Mouse (Mus musculus) embryonic facial prominence, embryonic 10.5 days (tissue): ENCODE results near the gene Grn. TPM values are rescaled to one million over a fixed set of nuclear protein-coding genes. Genes with fewer than 3 reads are reported as not detected.
"Not testable (repeated sequence)": the region's sequence is repeated elsewhere in the genome, so short reads cannot be mapped to it uniquely, and the experiment has no call there.

Experiments used
- DNase-seq: peaks from one replicate; pipeline ENCODE4 v3.0.0-alpha.2; 2017; ENCODE audit warnings: low spot score
- H3K27ac ChIP-seq: fragments of 300-500 bp; sonication (generic); replicated peaks from 2 replicates; pipeline ENCODE4 v1.5.1; 2016; ENCODE audit warnings: mild to moderate bottlenecking
- H3K27me3 ChIP-seq: fragments of 300-500 bp; sonication (generic); replicated peaks from 2 replicates; pipeline ENCODE4 v1.6.1; 2016; ENCODE audit warnings: low read depth, mild to moderate bottlenecking; ENCODE audit not compliant: poor library complexity, severe bottlenecking
- H3K36me3 ChIP-seq: fragments of 300-500 bp; sonication (generic); replicated peaks from 2 replicates; pipeline ENCODE4 v1.6.1; 2016; ENCODE audit warnings: mild to moderate bottlenecking, moderate library complexity
- H3K4me1 ChIP-seq: fragments of 300-500 bp; sonication (generic); 2 replicates; pipeline ENCODE4 v1.6.1; 2016
- H3K4me3 ChIP-seq: fragments of 300-500 bp; sonication (generic); 2 replicates; pipeline ENCODE4 v1.5.1; 2016; ENCODE audit warnings: mild to moderate bottlenecking, moderate library complexity
- H3K9me3 ChIP-seq: fragments of 300-500 bp; sonication (generic); 2 replicates; pipeline ENCODE4 v1.6.1; 2016; ENCODE audit warnings: mild to moderate bottlenecking
- whole genome bisulfite sequencing: fragments of 180-500 bp; shearing (Covaris S2); methylation state at CpG from one replicate; pipeline ENCODE4 v1.1.7; 2016; 5-methylcytosine and 5-hydroxymethylcytosine counted together
- polyA plus RNA-seq: library from polyadenylated mRNA; unstranded; fragments of >200 nt; fragmentation: Nextera tagmentation; extraction: Ambion mirVana; gene quantifications from 2 replicates; pipeline ENCODE4 v1.2.1, GENCODE M21; 2016

The Grn gene
- polyA plus RNA-seq, 1 experiment from 2014 or later: 87.3 TPM

DNA sequence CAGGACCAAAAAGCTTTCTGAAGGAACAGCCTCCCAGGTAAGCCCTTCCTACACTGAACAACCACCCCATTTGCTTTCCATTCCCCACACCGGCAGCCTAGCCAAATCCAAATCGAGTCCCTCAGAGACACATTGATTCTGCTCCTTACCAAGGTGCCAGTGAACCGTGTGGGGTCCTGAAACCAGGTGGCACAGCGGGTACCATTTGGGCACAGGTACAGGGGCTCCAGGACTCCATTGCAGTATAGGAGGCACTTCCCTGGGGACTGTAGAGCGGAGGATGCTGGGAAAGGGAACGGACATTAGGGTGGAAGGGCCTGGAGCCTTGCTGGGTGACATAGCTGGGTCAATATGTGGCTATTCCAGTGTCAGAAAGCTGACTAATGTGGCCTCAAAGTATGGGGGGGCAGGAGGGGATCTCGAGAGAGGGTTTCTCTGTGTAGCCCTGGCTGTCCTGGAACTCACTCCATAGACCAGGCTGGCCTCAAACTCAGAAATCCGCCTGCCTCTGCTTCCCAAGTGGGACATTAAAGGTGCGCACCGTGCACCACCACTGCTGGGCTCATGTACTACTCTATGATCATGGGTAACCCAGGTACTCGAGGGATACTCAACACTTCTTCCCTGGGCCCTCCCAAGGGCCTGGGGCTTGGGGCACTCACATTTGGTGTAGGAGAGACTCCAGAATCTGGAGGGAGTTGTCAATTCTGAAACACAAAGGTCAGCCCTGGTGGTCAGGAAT lies 24.4 kb upstream of the Grn start:
- Histone ChIP-seq H3K27ac (peak overlapping the region; percentile 95; the same call in 1 of the 2 replicates), H3K4me1 (peaks cover 59% of the 10 kb centered on the region), H3K36me3 (peaks cover 39% of the 10 kb centered on the region), H3K9me3 (no peaks in the 10 kb centered on the region), H3K4me3 (peak overlapping the region; percentile 92), H3K27me3 (peaks cover 31% of the 10 kb centered on the region)
- 87% methylated on average over 11 of the region's 11 CpGs for WGBS
- DNase-seq: no peak

- Histone ChIP-seq H3K27me3 (peaks cover 24% of the 10 kb centered on the region), H3K27ac (peak overlapping the region; percentile 95), H3K9me3 (no peaks in the 10 kb centered on the region), H3K36me3 (peaks cover 39% of the 10 kb centered on the region), H3K4me1 (peaks cover 61% of the 10 kb centered on the region), H3K4me3 (peak overlapping the region; percentile 92)
- DNase-seq: no peak
- 15% methylated on average over 3 of the region's 3 CpGs for WGBS
Measured at GRCm38 (mm10) chr11:102406401-102406800, 23.7 kb upstream of the Grn start.

DNA sequence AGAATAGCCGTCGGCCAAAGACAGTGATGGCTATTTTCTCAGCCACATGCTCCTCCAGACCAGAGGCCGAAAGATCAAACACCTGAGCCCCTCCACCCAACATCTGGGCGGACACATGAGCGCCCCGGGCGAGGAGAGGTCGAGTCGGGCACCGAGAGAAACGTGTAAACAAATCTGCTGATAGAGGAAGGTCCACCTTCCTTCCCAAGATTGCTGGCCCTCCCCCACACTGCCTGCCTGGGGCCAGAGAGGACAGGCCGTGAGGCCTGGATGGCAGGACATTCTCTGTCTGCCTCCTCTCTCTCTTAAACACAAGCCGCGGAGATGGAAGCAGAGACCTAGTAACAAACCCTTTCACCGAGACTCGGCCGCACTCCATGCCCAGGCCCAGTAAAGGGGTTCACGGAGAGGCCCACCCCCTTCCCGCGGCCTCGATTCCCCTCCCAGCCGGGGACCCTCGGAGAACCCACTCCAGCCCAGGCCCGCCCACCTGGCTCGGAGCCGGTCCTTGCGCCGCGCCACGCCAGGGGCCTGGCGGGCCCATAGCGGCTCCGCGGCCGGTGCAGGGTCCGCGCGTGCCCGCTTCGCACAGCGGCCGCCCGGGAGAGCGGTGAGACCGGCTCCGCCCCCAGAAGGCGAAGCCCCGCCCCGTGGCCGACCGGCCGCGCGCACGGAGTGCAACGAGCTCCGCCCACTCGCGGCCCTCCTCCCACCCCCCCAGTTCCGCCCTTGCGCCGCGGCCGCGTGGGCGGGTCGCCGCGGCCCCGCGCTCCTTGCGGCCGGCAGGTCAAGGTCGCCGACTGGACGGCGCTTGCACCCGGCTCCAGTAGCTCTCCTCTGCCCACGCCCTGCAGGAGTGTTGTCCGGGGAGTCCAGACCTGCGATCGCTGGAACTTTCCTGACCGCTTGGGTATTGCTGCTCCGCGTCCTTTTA lies 22.9 kb upstream of the Grn start:
- Histone ChIP-seq H3K4me3 (peak overlapping the region; percentile 92), H3K4me1 (peaks cover 59% of the 10 kb centered on the region), H3K9me3 (no peaks in the 10 kb centered on the region), H3K36me3 (peaks cover 33% of the 10 kb centered on the region), H3K27me3 (peaks cover 17% of the 10 kb centered on the region), H3K27ac (peak overlapping the region; percentile 95)
- peak; percentile 95 for DNase-seq
- under 1% methylated on average over 85 of the region's 85 CpGs for WGBS

DNA sequence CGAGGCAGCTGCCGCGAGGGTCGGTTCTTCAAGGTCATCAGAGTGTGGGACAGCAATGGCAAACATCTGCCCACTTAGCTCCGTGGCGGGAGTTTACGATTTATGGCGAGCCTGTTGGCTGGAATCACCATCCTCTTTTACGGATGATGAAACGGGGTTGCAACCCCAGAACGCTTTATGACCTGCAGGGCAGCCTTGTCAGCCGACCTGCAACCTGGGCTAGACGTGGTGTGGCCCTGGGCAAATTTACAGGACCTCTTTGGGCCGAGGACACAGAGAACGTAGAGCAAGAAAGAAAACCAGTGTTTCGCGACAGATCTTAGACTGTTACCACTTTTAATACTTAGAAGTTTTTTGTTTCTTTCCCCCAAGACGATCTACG lies 22.3 kb upstream of the Grn start, which contains the start of gene Slc25a39:
Slc25a39 (minus strand) TSS at position 113 of the 382 bp plus-strand sequence.
- Histone ChIP-seq H3K9me3 (no peaks in the 10 kb centered on the region), H3K27ac (peak within 1 kb of the TSS; percentile 95), H3K27me3 (peaks cover 10% of the 10 kb centered on the region; the same call in 1 of the 2 replicates), H3K4me1 (peaks cover 58% of the 10 kb centered on the region), H3K4me3 (peak within 1 kb of the TSS; percentile 92), H3K36me3 (peaks cover 26% of the 10 kb centered on the region)
- DNase-seq: no peak
- WGBS: 2% methylated on average over 19 of the region's 19 CpGs

DNA sequence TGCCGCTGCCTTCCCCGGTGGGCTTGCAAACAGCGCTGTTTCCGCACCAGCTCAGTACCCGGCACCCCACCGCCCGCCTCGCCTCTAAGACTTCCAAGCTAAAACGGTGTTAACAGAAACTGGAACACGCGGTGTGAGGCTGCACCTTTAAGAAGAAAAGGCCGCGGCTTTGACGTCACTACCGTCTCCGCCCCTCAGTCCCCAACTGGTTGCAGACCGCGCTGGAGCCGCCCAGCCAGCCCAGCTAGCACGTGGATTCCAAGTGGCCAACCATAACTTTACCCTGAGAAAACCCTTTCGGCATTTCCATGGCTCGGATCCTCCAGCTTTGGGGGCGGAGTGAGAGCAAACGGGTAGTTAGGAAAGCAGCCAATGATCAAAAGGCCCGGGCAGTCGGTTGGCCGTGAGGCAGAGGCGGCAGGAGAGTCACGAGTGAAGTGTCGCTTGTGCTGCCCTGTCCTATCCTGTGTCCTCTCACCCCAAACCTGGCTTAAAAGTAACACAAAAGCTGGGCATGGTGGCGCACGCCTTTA lies 21.7 kb upstream of the Grn start:
- peaks cover 58% of the 10 kb centered on the region for H3K4me1 ChIP-seq

DNA sequence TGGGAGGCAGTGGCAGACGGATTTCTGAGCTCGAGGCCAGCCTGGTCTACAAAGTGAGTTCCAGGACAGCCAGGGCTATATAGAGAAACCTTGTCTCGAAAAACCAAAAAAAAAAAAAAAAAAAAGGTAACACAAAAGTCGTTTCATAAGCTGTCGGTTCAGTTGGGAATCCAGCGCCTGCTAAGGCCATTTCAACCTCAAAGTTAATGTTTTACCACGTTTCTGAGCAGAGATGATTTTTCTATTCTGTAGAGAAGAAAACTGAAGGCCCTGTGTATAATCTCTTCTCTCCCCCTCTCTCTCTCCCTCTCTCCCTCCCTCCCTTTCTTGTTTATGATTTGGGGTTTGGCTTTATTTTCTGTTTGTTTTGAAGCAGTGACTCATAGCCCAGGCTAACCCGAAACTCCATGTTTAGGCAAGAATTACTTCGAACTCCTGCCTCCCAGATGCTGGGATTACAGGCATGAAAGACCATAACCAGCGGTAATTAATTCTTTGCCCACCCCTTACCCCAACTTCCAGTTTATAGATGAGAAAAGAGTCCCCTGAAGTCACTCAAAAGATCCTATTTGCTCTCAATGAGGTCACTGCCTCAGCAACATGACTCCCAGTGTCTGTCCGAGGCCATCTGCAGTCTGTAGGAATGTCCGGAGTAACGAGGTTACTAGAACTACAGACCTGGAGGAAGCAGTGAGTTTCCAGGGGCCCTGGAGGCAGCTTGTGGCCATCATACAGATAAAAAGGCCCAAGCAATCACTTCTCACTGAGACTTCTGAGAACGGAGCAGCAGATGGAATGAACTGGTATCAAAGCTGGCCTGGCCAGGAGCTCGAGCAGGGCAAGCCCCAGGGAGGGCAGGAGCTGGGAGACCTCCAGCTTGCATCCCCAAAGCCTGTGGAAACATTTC lies 21.0 kb upstream of the Grn start:
- no peaks in the 10 kb centered on the region for H3K9me3 ChIP-seq
- peaks cover 58% of the 10 kb centered on the region for H3K4me1 ChIP-seq
- WGBS: 42% methylated on average over 15 of the region's 15 CpGs
- H3K27me3 ChIP-seq: no peaks in the 10 kb centered on the region
- no peak for DNase-seq
- H3K36me3 ChIP-seq: peaks cover 13% of the 10 kb centered on the region
- H3K27ac ChIP-seq: peak overlapping the region; percentile 95
- H3K4me3 ChIP-seq: peak overlapping the region; percentile 92

More for the DNA sequence above, 21.7 kb upstream of the Grn start:
- peak; percentile 98 for DNase-seq
- WGBS: under 1% methylated on average over 32 of the region's 32 CpGs
- Histone ChIP-seq H3K27me3 (peaks cover 4% of the 10 kb centered on the region; the same call in 1 of the 2 replicates), H3K36me3 (peaks cover 20% of the 10 kb centered on the region), H3K9me3 (no peaks in the 10 kb centered on the region), H3K27ac (peak overlapping the region; percentile 95), H3K4me3 (peak overlapping the region; percentile 92)

- Histone ChIP-seq H3K4me3 (no peak overlapping the region), H3K9me3 (no peaks in the 10 kb centered on the region), H3K27me3 (no peaks in the 10 kb centered on the region), H3K4me1 (peaks cover 55% of the 10 kb centered on the region), H3K36me3 (peaks cover 6% of the 10 kb centered on the region), H3K27ac (0 out of 2 replicates have a peak overlapping the region, but pooled peaks have one; percentile 0)
- WGBS: 77% methylated on average over 3 of the region's 3 CpGs
- no peak for DNase-seq
Measured at GRCm38 (mm10) chr11:102409795-102410330, 20.3 kb upstream of the Grn start.

DNA sequence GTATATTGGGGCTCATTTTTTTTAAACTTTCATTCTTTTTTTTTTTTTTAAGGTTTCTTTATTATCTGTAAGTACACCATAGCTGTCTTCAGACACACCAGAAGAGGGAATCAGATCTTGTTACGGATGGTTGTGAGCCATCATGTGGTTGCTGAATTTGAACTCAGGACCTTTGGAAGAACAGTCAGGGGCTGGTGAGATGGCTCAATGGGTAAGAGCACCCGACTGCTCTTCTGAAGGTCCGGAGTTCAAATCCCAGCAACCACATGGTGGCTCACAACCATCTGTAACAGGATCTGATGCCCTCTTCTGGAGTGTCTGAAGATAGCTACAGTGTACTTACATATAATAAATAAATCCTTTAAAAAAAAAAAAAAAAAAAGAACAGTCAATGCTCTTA lies 19.8 kb upstream of the Grn start:
- not testable (repeated sequence) for H3K4me3 ChIP-seq, H3K27me3 ChIP-seq, H3K36me3 ChIP-seq, DNase-seq, H3K9me3 ChIP-seq, H3K27ac ChIP-seq
- peaks cover 53% of the 10 kb centered on the region for H3K4me1 ChIP-seq
- 93% methylated on average over 3 of the region's 3 CpGs for whole genome bisulfite sequencing

DNA sequence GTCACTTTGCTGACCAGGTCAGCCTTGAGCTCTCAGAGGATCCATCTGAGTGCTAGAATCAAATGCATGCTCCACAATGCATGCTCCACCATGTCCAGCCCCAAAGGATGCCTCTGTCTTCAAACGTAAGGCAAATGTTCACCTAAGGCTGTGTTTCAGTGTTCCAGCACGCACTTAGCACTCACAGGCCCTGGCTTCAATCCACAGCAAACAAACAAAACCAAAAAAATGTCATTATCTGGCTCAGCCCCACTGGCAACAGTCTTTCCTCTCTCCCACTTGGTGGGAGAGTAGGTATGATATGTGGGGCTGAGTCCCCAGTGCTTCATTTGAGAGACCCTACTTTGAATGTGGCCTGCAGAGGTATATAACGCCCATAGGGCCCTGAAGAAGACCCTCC lies 19.1 kb upstream of the Grn start:
- H3K9me3 ChIP-seq: no peaks in the 10 kb centered on the region
- WGBS: 86% methylated on average over 3 of the region's 3 CpGs
- peaks cover 46% of the 10 kb centered on the region for H3K4me1 ChIP-seq
- H3K4me3 ChIP-seq: no peak overlapping the region
- H3K36me3 ChIP-seq: no peaks in the 10 kb centered on the region
- H3K27ac ChIP-seq: no peak overlapping the region
- DNase-seq: no peak
- no peaks in the 10 kb centered on the region for H3K27me3 ChIP-seq

DNA sequence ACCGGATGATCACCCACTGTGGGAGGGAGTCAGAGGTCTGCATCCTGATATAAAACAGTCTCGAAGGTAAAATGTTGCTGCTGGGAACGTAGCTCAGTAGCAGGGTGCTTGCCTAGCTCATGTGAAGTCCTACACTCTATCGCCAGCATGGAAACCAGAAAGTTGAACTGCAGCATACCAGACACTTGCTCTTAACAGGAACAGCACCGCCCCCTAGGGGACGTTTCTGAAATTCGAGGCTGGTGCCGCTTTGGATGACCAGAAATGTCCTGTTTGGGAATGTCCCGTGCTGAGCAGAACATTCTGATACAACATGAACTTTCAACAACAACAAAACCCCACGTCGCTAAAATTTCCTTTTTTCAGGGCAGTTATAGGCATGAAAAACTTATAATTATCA lies 18.4 kb upstream of the Grn start:
- H3K4me3 ChIP-seq: no peak overlapping the region
- H3K4me1 ChIP-seq: peaks cover 39% of the 10 kb centered on the region
- H3K27ac ChIP-seq: no peak overlapping the region
- DNase-seq: peak; percentile 90
- 8% methylated on average over 11 of the region's 11 CpGs for WGBS
- no peaks in the 10 kb centered on the region for H3K9me3 ChIP-seq
- H3K36me3 ChIP-seq: no peaks in the 10 kb centered on the region
- no peaks in the 10 kb centered on the region for H3K27me3 ChIP-seq

GRCm38 (mm10) chr11:102413059-102413458 lies 17.1 kb upstream of the Grn start:
- WGBS: 83% methylated on average over 8 of the region's 8 CpGs
- Histone ChIP-seq H3K27ac (no peak overlapping the region), H3K4me1 (peaks cover 28% of the 10 kb centered on the region), H3K36me3 (no peaks in the 10 kb centered on the region), H3K9me3 (no peaks in the 10 kb centered on the region), H3K27me3 (no peaks in the 10 kb centered on the region), H3K4me3 (no peak overlapping the region)
- DNase-seq: no peak
